Mouse (Mus musculus) heart, embryonic 12.5 days (tissue): ENCODE results near the gene Iqck. TPM values are rescaled to one million over a fixed set of nuclear protein-coding genes. Genes with fewer than 3 reads are reported as not detected.

ENCODE experiments used
- ATAC-seq: fragments of 200-750 bp; cut with Nextera tagmentation; 2 replicates; pipeline ENCODE4 v1.8.0; 2017; ENCODE audit warnings: moderate TSS enrichment, moderate library complexity; ENCODE audit not compliant: insufficient number of reproducible peaks, low FRiP score
- H3K27ac ChIP-seq: fragments of 300-500 bp; sonication (generic); 2 replicates; pipeline ENCODE4 v1.5.1; 2016; ENCODE audit warnings: mild to moderate bottlenecking, moderate library complexity; ENCODE audit not compliant: poor library complexity, severe bottlenecking
- H3K27me3 ChIP-seq: fragments of 300-500 bp; sonication (generic); replicated peaks from 2 replicates; pipeline ENCODE4 v1.6.1; 2016; ENCODE audit warnings: mild to moderate bottlenecking, moderate library complexity
- H3K36me3 ChIP-seq: fragments of 300-500 bp; sonication (generic); 2 replicates; pipeline ENCODE4 v1.6.1; 2016; ENCODE audit warnings: mild to moderate bottlenecking, moderate library complexity
- H3K4me1 ChIP-seq: fragments of 300-500 bp; sonication (generic); replicated peaks from 2 replicates; pipeline ENCODE4 v1.6.1; 2016; ENCODE audit warnings: mild to moderate bottlenecking
- H3K4me2 ChIP-seq: fragments of 300-500 bp; sonication (generic); 2 replicates; pipeline ENCODE4 v1.6.1; 2016; ENCODE audit warnings: mild to moderate bottlenecking, moderate library complexity
- H3K4me3 ChIP-seq: fragments of 300-500 bp; sonication (generic); 2 replicates; pipeline ENCODE4 v1.5.1; 2016; ENCODE audit warnings: mild to moderate bottlenecking
- H3K9ac ChIP-seq: fragments of 300-500 bp; sonication (generic); 2 replicates; pipeline ENCODE4 v1.6.1; 2016; ENCODE audit warnings: mild to moderate bottlenecking, moderate library complexity
- H3K9me3 ChIP-seq: fragments of 300-500 bp; sonication (generic); replicated peaks from 2 replicates; pipeline ENCODE4 v1.6.1; 2016; ENCODE audit warnings: mild to moderate bottlenecking, moderate library complexity
- WGBS: fragments of 180-500 bp; shearing (Covaris S2); methylation state at CpG from one replicate; pipeline ENCODE4 v1.1.7; 2016; 5-methylcytosine and 5-hydroxymethylcytosine counted together
- polyA plus RNA-seq: library from polyadenylated mRNA; unstranded; fragments of >200 nt; fragmentation: Nextera tagmentation; extraction: Ambion mirVana; gene quantifications from 2 replicates; pipeline ENCODE4 v1.2.1, GENCODE M21; 2016

Gene Iqck
- polyA plus RNA-seq, 1 experiment from 2014 or later: 1.5 TPM

- Histone ChIP-seq H3K4me1 (peaks cover 42% of the 10 kb centered on the region), H3K9me3 (no peaks in the 10 kb centered on the region), H3K4me2 (no peak overlapping the region), H3K27me3 (0 out of 2 replicates have a peak, but pooled peaks cover 6% of the 10 kb centered on the region), H3K36me3 (no peaks in the 10 kb centered on the region), H3K4me3 (no peak overlapping the region), H3K9ac (no peak overlapping the region), H3K27ac (no peak overlapping the region)
- 79% methylated on average over 6 of the region's 6 CpGs for WGBS
- ATAC-seq: no peak
Observed at GRCm38 (mm10) chr7:118990282-118990681, 134.7 kb downstream of the Iqck start.

- peaks cover 14% of the 10 kb centered on the region; the same call in 1 of the 2 replicates for H3K27me3 ChIP-seq
- WGBS: 55% methylated on average over 4 of the region's 4 CpGs
- no peaks in the 10 kb centered on the region for H3K36me3 ChIP-seq
- ATAC-seq: no peak
- H3K9ac ChIP-seq: no peak overlapping the region
- no peak overlapping the region for H3K4me3 ChIP-seq
- H3K4me2 ChIP-seq: no peak overlapping the region
- H3K4me1 ChIP-seq: peaks cover 50% of the 10 kb centered on the region
- no peak overlapping the region for H3K27ac ChIP-seq
- H3K9me3 ChIP-seq: no peaks in the 10 kb centered on the region
Observed at GRCm38 (mm10) chr7:118991341-118991884, 135.9 kb downstream of the Iqck start.

DNA sequence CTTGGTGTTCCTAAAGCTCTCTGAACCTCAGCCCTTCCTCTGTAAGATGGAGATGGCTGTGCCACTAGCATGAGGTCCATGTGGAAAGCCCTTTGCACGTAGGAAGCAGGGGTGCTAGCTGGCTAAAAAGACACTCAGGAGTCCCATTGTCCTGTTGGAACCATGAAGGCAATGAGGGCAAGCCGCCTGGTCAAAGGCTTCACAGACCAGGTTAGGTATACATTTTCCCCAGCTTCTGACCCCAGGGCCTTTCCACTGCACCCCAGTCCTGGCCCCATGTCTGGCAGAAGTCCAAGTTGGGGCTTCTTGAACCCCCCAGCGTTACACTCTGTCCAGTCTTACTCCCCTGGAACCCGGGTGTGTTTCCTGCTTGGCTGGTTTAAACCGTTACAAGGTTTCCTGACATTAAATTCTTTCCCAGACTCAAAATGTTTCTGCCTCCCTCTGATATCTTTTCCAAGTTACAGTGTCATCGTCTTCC lies 136.6 kb downstream of the Iqck start:
- WGBS: 50% methylated on average over 6 of the region's 6 CpGs

GRCm38 (mm10) chr7:118992623-118993405 lies 137.3 kb downstream of the Iqck start:
- Histone ChIP-seq H3K36me3 (no peaks in the 10 kb centered on the region), H3K9me3 (no peaks in the 10 kb centered on the region), H3K27ac (no peak overlapping the region), H3K4me2 (peak overlapping the region; percentile 94), H3K9ac (no peak overlapping the region), H3K27me3 (peaks cover 14% of the 10 kb centered on the region; the same call in 1 of the 2 replicates), H3K4me1 (peaks cover 50% of the 10 kb centered on the region), H3K4me3 (no peak overlapping the region)
- WGBS: 44% methylated on average over 13 of the region's 13 CpGs
- no peak for ATAC-seq

More for the DNA sequence above, 136.6 kb downstream of the Iqck start:
- H3K27ac ChIP-seq: no peak overlapping the region
- H3K27me3 ChIP-seq: peaks cover 14% of the 10 kb centered on the region; the same call in 1 of the 2 replicates
- no peaks in the 10 kb centered on the region for H3K36me3 ChIP-seq
- no peak overlapping the region for H3K9ac ChIP-seq
- H3K4me1 ChIP-seq: peaks cover 50% of the 10 kb centered on the region
- no peaks in the 10 kb centered on the region for H3K9me3 ChIP-seq
- no peak for ATAC-seq
- H3K4me2 ChIP-seq: no peak overlapping the region
- no peak overlapping the region for H3K4me3 ChIP-seq

- peak overlapping the region; percentile 81 for H3K9ac ChIP-seq
- ATAC-seq: no peak
- H3K4me3 ChIP-seq: peak overlapping the region; percentile 63
- no peaks in the 10 kb centered on the region for H3K36me3 ChIP-seq
- H3K27me3 ChIP-seq: peaks cover 14% of the 10 kb centered on the region; the same call in 1 of the 2 replicates
- WGBS: 3% methylated on average over 26 of the region's 26 CpGs
- peaks cover 50% of the 10 kb centered on the region for H3K4me1 ChIP-seq
- H3K27ac ChIP-seq: no peak overlapping the region
- H3K4me2 ChIP-seq: peak overlapping the region; percentile 94
- H3K9me3 ChIP-seq: no peaks in the 10 kb centered on the region
Observed at GRCm38 (mm10) chr7:118993597-118994230, 138.2 kb downstream of the Iqck start.

- Histone ChIP-seq H3K9me3 (no peaks in the 10 kb centered on the region), H3K4me2 (peak overlapping the region; percentile 94), H3K4me1 (peaks cover 45% of the 10 kb centered on the region), H3K27ac (no peak overlapping the region), H3K4me3 (peak overlapping the region; percentile 63), H3K9ac (peak overlapping the region; percentile 81), H3K27me3 (peaks cover 14% of the 10 kb centered on the region; the same call in 1 of the 2 replicates), H3K36me3 (no peaks in the 10 kb centered on the region)
- peak; percentile 27 for ATAC-seq
- WGBS: 2% methylated on average over 21 of the region's 21 CpGs
Observed at GRCm38 (mm10) chr7:118994231-118994842, 138.8 kb downstream of the Iqck start.

DNA sequence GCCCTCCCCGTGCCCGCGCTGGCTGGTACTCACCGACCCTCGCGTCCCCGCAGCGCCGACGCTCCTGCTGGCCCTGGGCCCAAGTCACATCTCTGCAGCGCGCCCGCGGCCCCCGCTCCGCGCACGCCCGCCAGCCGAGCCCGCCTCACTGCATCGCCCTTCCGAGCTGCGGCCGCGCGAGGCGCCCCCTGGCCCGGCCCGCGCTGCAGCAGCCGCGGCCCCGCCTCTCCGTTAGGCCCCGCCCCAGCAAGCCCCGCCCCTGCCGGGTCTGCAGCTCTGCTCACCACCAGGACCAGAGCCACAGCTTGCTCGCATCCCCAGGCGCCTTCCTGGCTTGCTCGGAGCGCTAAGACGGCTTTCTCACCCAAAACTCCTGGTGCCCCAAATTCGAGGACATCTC lies 139.5 kb downstream of the Iqck start, which contains the start of gene Gprc5b:
Gprc5b (minus strand) TSS at position 205 of the 400 bp plus-strand sequence.
- H3K36me3 ChIP-seq: no peaks in the 10 kb centered on the region
- peak; percentile 88 for ATAC-seq
- H3K4me3 ChIP-seq: peak within 1 kb of the TSS; percentile 63
- H3K9me3 ChIP-seq: no peaks in the 10 kb centered on the region
- WGBS: under 1% methylated on average over 44 of the region's 44 CpGs
- H3K4me2 ChIP-seq: peak within 1 kb of the TSS; percentile 94
- peaks cover 43% of the 10 kb centered on the region for H3K4me1 ChIP-seq
- H3K27ac ChIP-seq: no peak within 1 kb of the TSS
- peaks cover 14% of the 10 kb centered on the region; the same call in 1 of the 2 replicates for H3K27me3 ChIP-seq
- H3K9ac ChIP-seq: peak within 1 kb of the TSS; percentile 81

DNA sequence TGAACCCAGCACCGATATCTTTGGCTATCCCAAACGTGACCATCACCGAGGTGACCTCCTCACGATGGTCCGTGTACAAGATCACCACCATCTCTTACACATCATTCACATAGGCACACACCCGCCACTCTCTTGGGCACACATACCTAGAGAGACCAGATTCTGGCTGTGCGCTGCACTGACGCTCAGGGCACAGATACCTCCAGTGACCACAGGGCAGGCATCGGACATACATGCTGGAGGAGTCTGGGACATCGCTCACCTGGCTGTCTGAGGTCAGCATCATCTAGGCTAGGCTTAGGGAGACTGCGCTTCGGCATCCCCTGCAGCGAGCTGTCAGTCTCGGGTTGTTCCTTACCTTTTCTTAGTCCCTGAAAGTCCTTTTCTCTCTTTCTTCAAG lies 140.1 kb downstream of the Iqck start:
- H3K4me3 ChIP-seq: peak overlapping the region; percentile 63
- H3K9me3 ChIP-seq: no peaks in the 10 kb centered on the region
- H3K4me2 ChIP-seq: peak overlapping the region; percentile 94
- peak; percentile 25; the same call in 1 of the 2 replicates for ATAC-seq
- peaks cover 45% of the 10 kb centered on the region for H3K4me1 ChIP-seq
- no peaks in the 10 kb centered on the region for H3K36me3 ChIP-seq
- peaks cover 14% of the 10 kb centered on the region; the same call in 1 of the 2 replicates for H3K27me3 ChIP-seq
- WGBS: 11% methylated on average over 14 of the region's 14 CpGs
- H3K27ac ChIP-seq: no peak overlapping the region
- 0 out of 2 replicates have a peak overlapping the region, but pooled peaks have one; percentile 81 for H3K9ac ChIP-seq

DNA sequence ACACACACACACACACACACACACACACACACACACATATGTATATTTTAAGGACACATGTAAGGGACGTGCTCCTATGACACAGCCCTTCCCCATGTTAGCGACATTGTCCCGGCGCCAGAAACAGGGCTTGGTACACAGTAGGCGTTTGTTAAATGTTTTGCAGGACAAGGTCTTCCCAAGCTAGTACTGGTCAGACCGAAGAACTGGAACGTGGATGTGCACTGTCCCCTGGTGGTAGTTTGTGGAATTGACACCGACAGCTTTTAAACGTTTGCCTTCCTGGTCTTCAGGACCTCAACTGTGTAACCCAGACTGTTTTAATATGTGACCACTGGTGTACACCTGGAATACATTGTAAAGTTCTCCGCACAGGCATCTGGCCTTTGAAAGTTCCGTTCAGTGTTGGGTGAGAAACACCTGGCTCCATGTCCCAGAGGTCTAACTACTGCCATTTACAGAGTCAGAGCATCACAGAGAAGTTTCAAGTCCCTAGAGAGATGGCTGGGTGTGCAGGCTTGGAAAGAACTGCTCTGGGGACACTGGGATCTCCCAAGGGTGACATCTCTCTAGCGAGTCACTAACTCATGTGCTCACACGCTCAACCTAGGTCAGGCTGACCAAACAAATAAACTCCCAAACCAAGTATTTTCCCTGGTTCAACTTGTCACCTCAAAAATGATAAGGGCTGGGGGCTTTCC lies 140.7 kb downstream of the Iqck start:
- H3K27ac ChIP-seq: no peak overlapping the region
- 0 out of 2 replicates have a peak overlapping the region, but pooled peaks have one; percentile 63 for H3K4me3 ChIP-seq
- 7% methylated on average over 13 of the region's 13 CpGs for WGBS
- H3K4me1 ChIP-seq: peaks cover 45% of the 10 kb centered on the region
- ATAC-seq: 0 out of 2 replicates have a peak, but pooled peaks have one; percentile 9
- H3K4me2 ChIP-seq: peak overlapping the region; percentile 94
- no peaks in the 10 kb centered on the region for H3K36me3 ChIP-seq
- 0 out of 2 replicates have a peak overlapping the region, but pooled peaks have one; percentile 81 for H3K9ac ChIP-seq
- H3K27me3 ChIP-seq: peaks cover 14% of the 10 kb centered on the region; the same call in 1 of the 2 replicates
- H3K9me3 ChIP-seq: no peaks in the 10 kb centered on the region

DNA sequence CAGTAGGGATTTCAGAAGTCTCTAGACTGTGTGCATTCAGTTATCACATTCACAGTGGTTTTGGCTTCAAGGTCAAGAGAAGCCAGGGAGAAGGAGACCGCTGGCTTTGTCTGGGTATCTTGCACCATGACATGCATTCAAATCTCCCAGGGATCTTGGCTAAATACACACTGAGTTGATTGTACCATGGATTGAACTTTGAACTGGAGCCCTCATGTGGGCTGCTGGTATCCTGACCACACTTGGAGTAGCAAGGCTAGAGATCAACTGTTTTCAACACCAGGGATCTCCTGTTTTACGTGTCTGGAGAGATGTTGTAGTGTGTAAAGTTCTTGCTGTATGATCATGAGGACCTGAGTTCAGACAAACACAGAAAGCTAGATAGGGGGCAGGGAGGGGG lies 144.3 kb downstream of the Iqck start:
- no peak overlapping the region for H3K4me3 ChIP-seq
- H3K36me3 ChIP-seq: no peaks in the 10 kb centered on the region
- no peak for ATAC-seq
- peaks cover 19% of the 10 kb centered on the region for H3K4me1 ChIP-seq
- no peak overlapping the region for H3K9ac ChIP-seq
- no peak overlapping the region for H3K27ac ChIP-seq
- H3K9me3 ChIP-seq: no peaks in the 10 kb centered on the region
- WGBS: 65% methylated on average over 2 of the region's 2 CpGs
- H3K27me3 ChIP-seq: peaks cover 21% of the 10 kb centered on the region; the same call in 1 of the 2 replicates
- H3K4me2 ChIP-seq: no peak overlapping the region
